Mouse (Mus musculus): Measurements from ENCODE around the gene Prg4. TPM values are rescaled to one million over a fixed set of nuclear protein-coding genes. Genes with fewer than 3 reads are reported as not detected.

The Prg4 gene
- polyA plus RNA-seq, 1 experiment, result 4.6 TPM

DNA sequence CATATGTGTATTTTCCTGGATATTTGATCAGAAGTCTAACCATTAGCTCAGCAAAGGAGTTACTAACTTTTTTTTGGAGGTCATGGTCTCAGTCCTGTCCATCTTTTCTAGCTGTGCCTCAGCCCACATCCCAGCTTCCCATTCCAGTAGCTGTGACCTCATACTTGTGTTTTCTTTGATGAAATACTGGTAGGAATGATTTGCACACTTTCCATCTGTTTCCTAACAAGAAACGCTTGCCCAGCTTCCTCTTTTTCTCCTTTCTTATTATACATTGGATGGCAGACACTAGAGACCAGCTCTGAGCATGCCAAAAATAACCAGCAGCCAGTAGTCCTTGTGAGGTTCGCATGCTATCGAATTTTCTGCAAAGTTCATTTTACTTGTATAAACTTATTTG is 4.0 kb upstream of the Prg4 start:
- no peaks in the 10 kb centered on the region for H3K4me1 ChIP-seq (ENCODE audit: control insufficient read depth, insufficient read depth, low read length)
- no peak overlapping the region for H3K27ac ChIP-seq (ENCODE audit: insufficient read depth, low read length)
- H3K4me3 ChIP-seq (ENCODE audit: insufficient read depth, low read length), result no peak overlapping the region
- no peak for TF ChIP-seq POLR2A (IDR thresholded peaks at IDR 0.05; ENCODE audit: low read depth, low read length)
- no peak for TF ChIP-seq CTCF (IDR thresholded peaks at IDR 0.05; ENCODE audit: borderline replicate concordance, insufficient read depth, low read length)

DNA sequence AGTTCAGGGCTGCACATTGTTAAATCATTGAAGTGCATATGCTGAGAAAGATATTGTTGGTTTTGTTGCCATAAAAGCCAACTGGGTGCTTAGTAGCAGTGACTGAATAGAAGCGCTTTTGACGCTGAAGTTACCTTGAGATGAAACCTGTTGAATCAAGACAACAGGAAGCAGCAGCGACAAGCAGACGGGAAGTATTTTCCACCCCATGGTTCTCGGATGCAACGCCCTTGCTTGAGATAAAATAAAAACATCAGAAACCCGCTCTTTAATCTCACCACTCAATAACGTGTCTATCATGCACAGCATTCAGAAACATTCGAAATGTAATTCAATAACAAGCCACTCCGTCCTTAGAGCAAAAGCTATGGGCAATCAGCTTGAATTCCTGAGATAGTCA is 601 bp downstream of the Prg4 start:
- Histone ChIP-seq H3K27ac (ENCODE audit: insufficient read depth, low read length) (no peak overlapping the region), H3K4me3 (ENCODE audit: insufficient read depth, low read length) (no peak overlapping the region), H3K4me1 (ENCODE audit: control insufficient read depth, insufficient read depth, low read length) (no peaks in the 10 kb centered on the region)
- no peak for TF ChIP-seq POLR2A (IDR thresholded peaks at IDR 0.05; ENCODE audit: low read depth, low read length)
- no peak for TF ChIP-seq CTCF (IDR thresholded peaks at IDR 0.05; ENCODE audit: borderline replicate concordance, insufficient read depth, low read length)

DNA sequence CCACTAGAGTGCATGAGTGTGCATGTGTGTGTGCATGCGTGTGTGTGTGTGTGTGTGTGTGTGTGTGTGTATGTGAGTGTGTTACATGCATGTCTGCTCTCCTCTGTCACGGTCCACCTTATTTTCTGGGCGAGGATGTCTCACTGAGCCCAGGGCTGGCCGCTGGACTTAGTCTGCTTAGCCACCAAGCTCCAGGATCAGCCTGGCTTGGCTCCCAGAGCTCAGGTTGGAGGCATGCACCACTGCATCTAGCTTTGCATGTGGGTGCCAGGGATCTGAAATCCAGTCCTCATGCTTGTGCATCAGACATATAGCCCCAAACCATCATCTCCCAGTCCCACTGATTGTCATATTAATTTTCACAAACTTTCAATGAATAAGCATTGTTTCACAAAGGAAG is 2.3 kb downstream of the Prg4 start:
- TF ChIP-seq CTCF (IDR thresholded peaks at IDR 0.05; ENCODE audit: borderline replicate concordance, insufficient read depth, low read length) (no peak), POLR2A (IDR thresholded peaks at IDR 0.05; ENCODE audit: low read depth, low read length) (no peak)
- H3K4me3 ChIP-seq (ENCODE audit: insufficient read depth, low read length), result no peak overlapping the region
- H3K4me1 ChIP-seq (ENCODE audit: control insufficient read depth, insufficient read depth, low read length), result no peaks in the 10 kb centered on the region
- no peak overlapping the region for H3K27ac ChIP-seq (ENCODE audit: insufficient read depth, low read length)

DNA sequence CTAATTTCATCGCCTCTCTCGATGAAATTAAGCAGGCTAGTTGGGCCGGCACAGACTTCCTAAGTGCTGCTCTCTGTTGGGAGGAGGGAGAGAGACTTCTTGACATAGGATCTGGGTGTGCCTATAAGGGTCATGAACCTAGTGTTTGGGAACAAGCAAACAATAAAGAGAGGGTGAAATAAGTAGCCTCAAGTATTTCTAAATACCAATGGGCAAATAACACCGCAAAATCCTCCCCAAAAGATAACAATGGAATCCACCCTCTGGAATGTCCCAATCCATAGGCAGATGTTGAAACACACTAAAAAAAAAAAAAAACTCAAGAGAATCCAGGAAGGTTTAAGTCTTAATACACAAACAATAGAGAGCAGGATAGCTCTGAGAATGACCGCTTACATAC is 2.9 kb downstream of the Prg4 start:
- no peak for TF ChIP-seq CTCF (IDR thresholded peaks at IDR 0.05; ENCODE audit: borderline replicate concordance, insufficient read depth, low read length)
- no peak for TF ChIP-seq POLR2A (IDR thresholded peaks at IDR 0.05; ENCODE audit: low read depth, low read length)
- no peaks in the 10 kb centered on the region for H3K4me1 ChIP-seq (ENCODE audit: control insufficient read depth, insufficient read depth, low read length)
- H3K4me3 ChIP-seq (ENCODE audit: insufficient read depth, low read length), result no peak overlapping the region
- no peak overlapping the region for H3K27ac ChIP-seq (ENCODE audit: insufficient read depth, low read length)

DNA sequence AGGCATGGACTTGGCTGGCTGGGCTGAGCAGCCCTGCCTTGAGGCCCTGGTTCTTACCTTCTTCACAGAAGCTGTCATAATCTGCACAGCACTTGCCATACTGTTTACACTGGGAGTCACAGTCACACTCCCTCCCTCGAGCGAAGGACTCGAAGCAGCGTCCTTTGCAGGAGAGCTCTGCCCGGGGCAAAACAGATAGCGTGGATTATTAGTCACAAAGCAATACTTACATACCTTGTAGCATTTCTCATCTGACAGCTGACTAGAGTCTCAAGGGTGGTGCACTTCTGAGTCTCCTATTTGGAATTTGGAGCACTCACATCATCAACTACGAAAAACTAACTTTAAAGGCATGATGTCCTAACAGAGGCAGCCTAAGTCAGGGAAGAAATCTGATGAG is 5.4 kb downstream of the Prg4 start:
- Histone ChIP-seq H3K27ac (ENCODE audit: insufficient read depth, low read length) (no peak overlapping the region), H3K4me1 (ENCODE audit: control insufficient read depth, insufficient read depth, low read length) (no peaks in the 10 kb centered on the region), H3K4me3 (ENCODE audit: insufficient read depth, low read length) (no peak overlapping the region)
- TF ChIP-seq POLR2A (IDR thresholded peaks at IDR 0.05; ENCODE audit: low read depth, low read length) (no peak), CTCF (IDR thresholded peaks at IDR 0.05; ENCODE audit: borderline replicate concordance, insufficient read depth, low read length) (no peak)

DNA sequence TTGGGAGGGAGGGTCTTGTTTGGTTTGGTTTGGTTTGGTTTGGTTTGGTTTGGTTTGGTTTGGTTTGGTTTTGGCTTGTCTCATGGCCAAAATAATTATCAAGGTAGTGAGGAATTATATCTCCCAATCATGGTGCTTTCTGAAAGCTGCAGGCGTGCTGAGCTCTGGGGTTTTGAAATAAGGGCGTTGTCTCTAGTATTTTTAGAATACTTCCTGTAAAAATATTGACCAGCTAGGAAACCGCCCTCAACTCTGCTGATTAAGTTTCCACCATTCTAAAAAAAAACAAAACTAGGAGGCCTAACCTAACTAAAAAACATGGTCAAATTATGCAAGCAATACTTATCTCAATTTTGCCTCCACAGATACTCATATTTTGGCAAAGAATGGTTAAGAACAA is 6.4 kb downstream of the Prg4 start:
- no peak overlapping the region for H3K27ac ChIP-seq (ENCODE audit: insufficient read depth, low read length)
- TF ChIP-seq POLR2A (IDR thresholded peaks at IDR 0.05; ENCODE audit: low read depth, low read length) (no peak), CTCF (IDR thresholded peaks at IDR 0.05; ENCODE audit: borderline replicate concordance, insufficient read depth, low read length) (no peak)
- no peaks in the 10 kb centered on the region for H3K4me1 ChIP-seq (ENCODE audit: control insufficient read depth, insufficient read depth, low read length)
- H3K4me3 ChIP-seq (ENCODE audit: insufficient read depth, low read length), result no peak overlapping the region

DNA sequence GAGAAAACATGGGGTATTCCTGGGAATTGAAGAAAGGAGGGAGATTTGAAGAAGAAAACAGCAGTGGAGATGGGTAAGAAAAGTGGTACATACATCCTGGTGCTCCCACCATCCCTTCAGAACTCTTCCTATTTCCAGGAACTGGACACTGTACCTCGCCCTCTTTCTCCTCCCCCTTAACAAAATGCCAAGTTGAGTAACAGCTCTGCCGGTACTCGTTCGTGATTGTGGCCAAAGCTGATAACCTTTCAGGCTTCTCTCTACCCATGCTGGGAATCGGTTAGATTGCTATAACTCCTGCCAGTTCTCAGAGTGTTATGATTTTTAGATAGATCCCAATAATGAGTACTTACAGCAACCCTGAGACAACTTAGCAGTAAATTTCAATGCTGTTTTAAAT is 7.0 kb downstream of the Prg4 start:
- Histone ChIP-seq H3K4me3 (ENCODE audit: insufficient read depth, low read length) (no peak overlapping the region), H3K27ac (ENCODE audit: insufficient read depth, low read length) (no peak overlapping the region), H3K4me1 (ENCODE audit: control insufficient read depth, insufficient read depth, low read length) (no peaks in the 10 kb centered on the region)
- TF ChIP-seq CTCF (IDR thresholded peaks at IDR 0.05; ENCODE audit: borderline replicate concordance, insufficient read depth, low read length) (no peak), POLR2A (IDR thresholded peaks at IDR 0.05; ENCODE audit: low read depth, low read length) (no peak)

DNA sequence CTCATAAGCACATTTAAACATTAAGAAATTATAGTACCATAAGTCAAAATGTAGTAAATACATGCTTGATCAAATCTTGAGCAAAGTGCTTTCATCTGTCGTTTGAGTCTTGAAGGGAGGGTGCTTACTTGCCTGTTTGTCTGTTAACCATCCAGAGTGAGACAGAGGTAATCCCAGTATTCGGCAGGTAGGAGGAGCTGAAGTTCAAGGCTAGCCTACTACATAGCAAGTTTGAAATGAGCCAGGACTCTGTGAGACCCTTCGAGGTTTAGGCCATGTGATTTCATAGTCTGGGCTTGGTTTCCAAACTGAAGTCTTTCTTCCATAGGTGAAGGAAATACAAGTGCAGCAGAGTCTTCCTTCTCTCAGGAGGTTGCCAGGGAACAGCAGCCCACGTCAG is 24.2 kb downstream of the Prg4 start:
- no peak overlapping the region for H3K27ac ChIP-seq (ENCODE audit: insufficient read depth, low read length)
- H3K4me3 ChIP-seq (ENCODE audit: insufficient read depth, low read length), result no peak overlapping the region
- no peaks in the 10 kb centered on the region for H3K4me1 ChIP-seq (ENCODE audit: control insufficient read depth, insufficient read depth, low read length)
- TF ChIP-seq CTCF (IDR thresholded peaks at IDR 0.05; ENCODE audit: borderline replicate concordance, insufficient read depth, low read length), result no peak
- TF ChIP-seq POLR2A (IDR thresholded peaks at IDR 0.05; ENCODE audit: low read depth, low read length), result no peak

DNA sequence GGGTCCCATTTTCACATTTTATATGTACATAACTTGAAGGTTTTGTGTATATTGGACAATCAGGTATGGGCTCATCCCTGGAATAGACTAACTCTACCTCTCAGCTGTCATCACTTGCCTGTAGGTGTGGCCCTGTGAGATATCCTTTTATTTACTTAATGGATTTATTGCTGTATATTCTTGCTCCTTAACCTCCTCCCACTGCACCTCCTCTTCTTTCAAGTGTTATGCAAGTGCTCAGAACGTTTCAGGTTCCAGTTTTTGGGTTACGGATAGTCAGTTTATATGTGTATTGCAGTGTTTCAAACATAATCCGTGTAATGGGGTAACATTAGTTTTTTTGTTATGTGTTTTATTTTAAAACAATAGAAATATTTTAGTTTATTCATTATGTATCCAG is 27.3 kb downstream of the Prg4 start:
- H3K4me1 ChIP-seq (ENCODE audit: control insufficient read depth, insufficient read depth, low read length), result no peaks in the 10 kb centered on the region
- no peak overlapping the region for H3K4me3 ChIP-seq (ENCODE audit: insufficient read depth, low read length)
- TF ChIP-seq POLR2A (IDR thresholded peaks at IDR 0.05; ENCODE audit: low read depth, low read length) (no peak), CTCF (IDR thresholded peaks at IDR 0.05; ENCODE audit: borderline replicate concordance, insufficient read depth, low read length) (no peak)

DNA sequence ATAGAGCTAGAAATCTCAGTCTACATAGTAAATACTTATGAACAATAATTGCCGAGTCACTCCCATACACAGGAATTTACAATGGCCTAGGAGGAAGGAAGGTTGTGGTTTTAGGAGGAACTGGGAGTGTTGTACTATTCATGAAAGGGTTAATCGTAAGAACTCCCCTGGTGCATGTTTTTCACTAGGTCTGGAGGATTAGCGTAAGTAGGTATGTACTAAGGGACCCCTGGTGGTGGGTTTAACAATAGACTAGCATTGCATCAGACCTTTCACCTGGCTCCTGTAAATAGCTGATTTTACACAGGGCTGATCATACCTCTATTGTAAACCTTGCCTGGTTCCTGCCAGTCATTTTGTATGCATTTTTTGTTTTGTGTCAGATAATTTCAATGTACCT is 39.7 kb downstream of the Prg4 start:
- H3K27ac ChIP-seq (ENCODE audit: insufficient read depth, low read length), result no peak overlapping the region
- H3K4me1 ChIP-seq (ENCODE audit: control insufficient read depth, insufficient read depth, low read length), result no peaks in the 10 kb centered on the region
- H3K4me3 ChIP-seq (ENCODE audit: insufficient read depth, low read length), result no peak overlapping the region
- no peak for TF ChIP-seq CTCF (IDR thresholded peaks at IDR 0.05; ENCODE audit: borderline replicate concordance, insufficient read depth, low read length)
- no peak for TF ChIP-seq POLR2A (IDR thresholded peaks at IDR 0.05; ENCODE audit: low read depth, low read length)

More for the DNA sequence above, 27.3 kb downstream of the Prg4 start:
- no peak overlapping the region for H3K27ac ChIP-seq (ENCODE audit: insufficient read depth, low read length)

DNA sequence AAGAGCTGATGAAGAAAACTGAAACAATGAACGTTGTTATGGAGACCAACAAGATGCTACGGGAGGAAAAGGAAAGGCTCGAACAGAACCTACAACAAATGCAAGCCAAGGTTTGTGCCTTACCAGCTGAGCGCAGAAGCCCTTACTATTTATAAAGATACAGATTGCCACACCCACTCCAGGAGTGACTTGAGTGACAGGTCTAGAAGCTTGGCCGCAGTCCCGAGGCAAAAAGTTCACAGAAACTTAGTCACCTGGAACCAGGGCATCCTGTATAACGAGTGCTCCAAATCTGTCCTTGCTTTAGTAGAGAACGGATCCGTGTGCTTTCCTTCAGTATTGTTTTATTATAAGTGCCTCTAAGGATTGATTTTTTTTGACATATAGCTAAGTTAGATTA is 40.3 kb downstream of the Prg4 start:
- H3K27ac ChIP-seq (ENCODE audit: insufficient read depth, low read length), result no peak overlapping the region
- H3K4me3 ChIP-seq (ENCODE audit: insufficient read depth, low read length), result no peak overlapping the region
- no peaks in the 10 kb centered on the region for H3K4me1 ChIP-seq (ENCODE audit: control insufficient read depth, insufficient read depth, low read length)
- no peak for TF ChIP-seq POLR2A (IDR thresholded peaks at IDR 0.05; ENCODE audit: low read depth, low read length)
- no peak for TF ChIP-seq CTCF (IDR thresholded peaks at IDR 0.05; ENCODE audit: borderline replicate concordance, insufficient read depth, low read length)
